Mouse (Mus musculus) spleen, postnatal 36 days (tissue): ENCODE data around the gene Cdkl4.
A peak's percentile ranks its signal among the peaks of the same experiment; 100 is the strongest.

ENCODE experiments used
- DNase-seq, 2 experiments: peaks; one replicate each; pipeline ENCODE4 v3.0.0; 2022; ENCODE audit warnings: low spot score in 2 of 2, mixed read lengths in 1 of 2

The Cdkl4 gene

GRCm38 (mm10) chr17:80480031-80480854 lies 97.4 kb downstream of the Cdkl4 start, which contains the start of gene Sos1:
Sos1 (minus strand) TSS chr17:80480453.
- DNase-seq = peak; percentile 94 to 95

- peak; percentile 48 to 55 for DNase-seq
These were observed 98.2 kb downstream of the Cdkl4 start for GRCm38 (mm10) chr17:80479295-80480030.

GRCm38 (mm10) chr17:80477679-80478078 lies 99.9 kb downstream of the Cdkl4 start:
- peak in 1 of 2 experiments; percentile 23 for DNase-seq

GRCm38 (mm10) chr17:80476496-80476895 lies 101.1 kb downstream of the Cdkl4 start:
- DNase-seq = no peak
